ENCODE assay signal across 20 mouse cellular contexts in genomic region chr5:115910491-115910890, GRCm38 (mm10).
DNase-seq lines count a peak whose midpoint lies in the region; ATAC-seq and TF ChIP-seq lines count a peak whose summit lies in the region.
"Had no signal": no experiment of that assay in that cellular context is flagged by ENCODE, and none has a peak within 500 bp of the region (broad histone marks: within the 10 kb centered on the region; RNA-seq: fewer than 3 reads in every experiment).

No protein-coding gene starts in this region.

- H3K27ac ChIP-seq in midbrain, embryonic 13.5 days = no peak overlapping the region
- H3K27ac ChIP-seq in midbrain, embryonic 10.5 days (replicated peaks) = no peak overlapping the region
- H3K27ac ChIP-seq in liver, embryonic 12.5 days = peak overlapping the region; percentile 43; the same call in 1 of the 2 replicates
- H3K27ac ChIP-seq in liver, postnatal 0 days (ENCODE audit: low read depth) = peak overlapping the region; percentile 70
- peak overlapping the region; percentile 79 for H3K27ac ChIP-seq in olfactory bulb, adult 2 months (ENCODE audit: insufficient read depth, low read depth, low read length)
- H3K27ac ChIP-seq: embryonic facial prominence, embryonic 15.5 days; gastrocnemius, adult 2 months; kidney, postnatal 0 days; limb, embryonic 12.5 days; midbrain, embryonic 12.5 days; stomach, embryonic 15.5 days had no signal

- no peak for TF ChIP-seq EP300 in liver, postnatal 0 days (IDR thresholded peaks at IDR 0.05; ENCODE audit: low read depth)

- no peaks in the 10 kb centered on the region for H3K9me3 ChIP-seq in midbrain, embryonic 13.5 days
- H3K9me3 ChIP-seq in midbrain, embryonic 10.5 days (replicated peaks) = no peaks in the 10 kb centered on the region
- no peaks in the 10 kb centered on the region for H3K9me3 ChIP-seq in liver, embryonic 12.5 days (replicated peaks)
- no peaks in the 10 kb centered on the region for H3K9me3 ChIP-seq in liver, postnatal 0 days (ENCODE audit: low read length)
- H3K9me3 ChIP-seq: embryonic facial prominence, embryonic 15.5 days; limb, embryonic 12.5 days; midbrain, embryonic 12.5 days; stomach, embryonic 15.5 days had no signal

- no peak for TF ChIP-seq CTCF in liver, postnatal 0 days (IDR thresholded peaks at IDR 0.05; ENCODE audit: low read depth)
- TF ChIP-seq CTCF in olfactory bulb, adult 2 months (IDR thresholded peaks at IDR 0.05; ENCODE audit: insufficient read depth, low read depth, low read length) = no peak

- ATAC-seq in midbrain, embryonic 13.5 days = no peak
- ATAC-seq in liver, embryonic 12.5 days = no peak
- peak; percentile 67 for ATAC-seq in liver, postnatal 0 days
- ATAC-seq: forebrain, embryonic 14.5 days had no signal

- no peak for TF ChIP-seq POLR2A in olfactory bulb, adult 2 months (IDR thresholded peaks at IDR 0.05; ENCODE audit: insufficient read depth, low read depth, low read length)

- WGBS in midbrain, embryonic 13.5 days = 80% methylated on average over 11 of the region's 11 CpGs
- WGBS in midbrain, embryonic 10.5 days = 72% methylated on average over 11 of the region's 11 CpGs
- WGBS in liver, embryonic 12.5 days (ENCODE audit: insufficient replicate concordance) = 58% methylated on average over 11 of the region's 11 CpGs
- WGBS in liver, postnatal 0 days (ENCODE audit: insufficient replicate concordance) = 65% methylated on average over 11 of the region's 11 CpGs
- WGBS in olfactory bulb, adult 2 months = 30% methylated on average over 11 of the region's 11 CpGs

- H3K27me3 ChIP-seq in midbrain, embryonic 13.5 days = no peaks in the 10 kb centered on the region
- no peaks in the 10 kb centered on the region for H3K27me3 ChIP-seq in midbrain, embryonic 10.5 days (ENCODE audit: low read depth, poor library complexity, severe bottlenecking)
- H3K27me3 ChIP-seq in liver, embryonic 12.5 days (replicated peaks) = no peaks in the 10 kb centered on the region
- no peaks in the 10 kb centered on the region for H3K27me3 ChIP-seq in liver, postnatal 0 days (ENCODE audit: insufficient read depth, low read length)
- H3K27me3 ChIP-seq: embryonic facial prominence, embryonic 15.5 days; stomach, embryonic 15.5 days had no signal

- no peak overlapping the region for H3K9ac ChIP-seq in midbrain, embryonic 13.5 days (replicated peaks)
- H3K9ac ChIP-seq in liver, embryonic 12.5 days = no peak overlapping the region
- H3K9ac ChIP-seq in liver, postnatal 0 days (replicated peaks) = no peak overlapping the region
- H3K9ac ChIP-seq: embryonic facial prominence, embryonic 15.5 days; limb, embryonic 12.5 days; midbrain, embryonic 12.5 days; stomach, embryonic 15.5 days had no signal

- no peak overlapping the region for H3K4me3 ChIP-seq in midbrain, embryonic 13.5 days (replicated peaks)
- no peak overlapping the region for H3K4me3 ChIP-seq in midbrain, embryonic 10.5 days
- no peak overlapping the region for H3K4me3 ChIP-seq in liver, embryonic 12.5 days
- H3K4me3 ChIP-seq in liver, postnatal 0 days (ENCODE audit: low read depth, low read length) = no peak overlapping the region
- H3K4me3 ChIP-seq in olfactory bulb, adult 2 months (ENCODE audit: insufficient read depth, low read depth, low read length) = peak overlapping the region; percentile 44
- H3K4me3 ChIP-seq: embryonic facial prominence, embryonic 15.5 days; gastrocnemius, adult 2 months; limb, embryonic 12.5 days; midbrain, embryonic 12.5 days; stomach, embryonic 15.5 days had no signal

- H3K36me3 ChIP-seq in midbrain, embryonic 13.5 days = no peaks in the 10 kb centered on the region
- H3K36me3 ChIP-seq in midbrain, embryonic 10.5 days = peaks cover 36% of the 10 kb centered on the region
- H3K36me3 ChIP-seq in liver, embryonic 12.5 days = peaks cover 84% of the 10 kb centered on the region
- H3K36me3 ChIP-seq in liver, postnatal 0 days (replicated peaks; ENCODE audit: insufficient read depth, low read length) = no peaks in the 10 kb centered on the region; the same call in 1 of the 2 replicates
- H3K36me3 ChIP-seq: embryonic facial prominence, embryonic 15.5 days; midbrain, embryonic 12.5 days; stomach, embryonic 15.5 days had no signal

- no peak for DNase-seq in midbrain, embryonic 10.5 days (ENCODE audit: low spot score)
- peak; percentile 30 for DNase-seq in liver, postnatal 0 days
- no peak for DNase-seq in adrenal gland, postnatal 36 days
- no peak for DNase-seq in urinary bladder, postnatal 14 days (ENCODE audit: low spot score)
- DNase-seq: adrenal gland, adult 2 months; gastrocnemius, adult 2 months; kidney, adult 2 months; lung, adult 18-20 months; lung, postnatal 10 days; right cerebral cortex, postnatal 4 days; thymus, postnatal 25 days had no signal

- H3K4me2 ChIP-seq in midbrain, embryonic 13.5 days (replicated peaks) = 0 out of 2 replicates have a peak overlapping the region, but pooled peaks have one; percentile 79
- H3K4me2 ChIP-seq in liver, embryonic 12.5 days = peak overlapping the region; percentile 11; the same call in 1 of the 2 replicates
- peak overlapping the region; percentile 30; the same call in 1 of the 2 replicates for H3K4me2 ChIP-seq in liver, postnatal 0 days (ENCODE audit: low read depth, low read length)
- H3K4me2 ChIP-seq: embryonic facial prominence, embryonic 15.5 days; limb, embryonic 12.5 days; midbrain, embryonic 12.5 days; stomach, embryonic 15.5 days had no signal

- H3K4me1 ChIP-seq in midbrain, embryonic 13.5 days (replicated peaks) = peaks cover 31% of the 10 kb centered on the region
- H3K4me1 ChIP-seq in midbrain, embryonic 10.5 days = peaks cover 45% of the 10 kb centered on the region
- H3K4me1 ChIP-seq in liver, embryonic 12.5 days = peaks cover 47% of the 10 kb centered on the region
- peaks cover 11% of the 10 kb centered on the region for H3K4me1 ChIP-seq in liver, postnatal 0 days (ENCODE audit: insufficient read depth)
- peaks cover 41% of the 10 kb centered on the region for H3K4me1 ChIP-seq in olfactory bulb, adult 2 months (ENCODE audit: control insufficient read depth, insufficient read depth, low read length)

Comparison
In these comparisons a context has a peak if more than half of its experiments do, and no peak if none do; other contexts are left out.
1. H3K27ac ChIP-seq: peak in liver, embryonic 12.5 days (single experiment), liver, postnatal 0 days (single experiment) and olfactory bulb, adult 2 months (single experiment); none in midbrain, embryonic 13.5 days (single experiment) and midbrain, embryonic 10.5 days (single experiment).
2. H3K4me2 ChIP-seq: peak in every context shown above with its lines; median percentile 79 in midbrain, embryonic 13.5 days; 30 in liver, postnatal 0 days; 11 in liver, embryonic 12.5 days.